Mouse (Mus musculus) gastrocnemius, adult 2 months (tissue): ENCODE measurements around the gene Fgd4. TPM values are rescaled to one million over a fixed set of nuclear protein-coding genes. Genes with fewer than 3 reads are reported as not detected.
"Not testable (repeated sequence)": the region's sequence is repeated elsewhere in the genome, so short reads cannot be mapped to it uniquely, and the experiment has no call there.

ENCODE experiments used
- DNase-seq: peaks from one replicate; pipeline ENCODE4 v3.0.0; 2022
- H3K27ac ChIP-seq: fragments of 200-600 bp; 2 replicates; pipeline ENCODE4 v1.8.1; 2022; ENCODE audit warnings: mild to moderate bottlenecking
- H3K4me3 ChIP-seq: fragments of 200-600 bp; 2 replicates; pipeline ENCODE4 v1.8.1; 2022; ENCODE audit warnings: mild to moderate bottlenecking, moderate library complexity
- CTCF ChIP-seq: fragments of 200-600 bp; IDR thresholded peaks from 2 replicates; pipeline ENCODE4 v1.8.1; 2022; ENCODE audit warnings: antibody characterized with exemption, mild to moderate bottlenecking, moderate library complexity
- intact Hi-C: fragments of 180-260 bp; cut with DNase I; formaldehyde crosslinking; loops from one replicate; pipeline ENCODE4 v1.15.1; 2025
- total RNA-seq, 2 experiments: library from RNA; stranded (reverse); gene quantifications; 2 replicates each; pipeline ENCODE4 v1.2.3; 2021

Gene Fgd4
- total RNA-seq, 2 experiments from 2014 or later, result 20.4 to 28.3 TPM

GRCm38 (mm10) chr16:16565786-16566185 lies 34.6 kb downstream of the Fgd4 start:
- TF ChIP-seq CTCF, result no peak
- Histone ChIP-seq H3K4me3 (no peak overlapping the region), H3K27ac (peak overlapping the region; percentile 16; the same call in 1 of the 2 replicates)
- no peak for DNase-seq
- intact Hi-C loops, result no loop called here

- no peak overlapping the region for H3K27ac ChIP-seq
- no peak overlapping the region for H3K4me3 ChIP-seq
- TF ChIP-seq CTCF, result no peak
- intact Hi-C loops, result no loop called here
- DNase-seq, result no peak
Measured at GRCm38 (mm10) chr16:16560718-16561117, 39.6 kb downstream of the Fgd4 start.

- H3K4me3 ChIP-seq, result peak overlapping the region; percentile 54
- intact Hi-C loops, result no loop called here
- peak; percentile 45 for DNase-seq
- peak overlapping the region; percentile 28; the same call in 1 of the 2 replicates for H3K27ac ChIP-seq
- TF ChIP-seq CTCF, result no peak
Measured at GRCm38 (mm10) chr16:16559878-16560531, 40.3 kb downstream of the Fgd4 start.

- Histone ChIP-seq H3K4me3 (peak overlapping the region; percentile 54), H3K27ac (peak overlapping the region; percentile 28; the same call in 1 of the 2 replicates)
- intact Hi-C loops, result no loop called here
- TF ChIP-seq CTCF, result no peak
- no peak for DNase-seq
Measured at GRCm38 (mm10) chr16:16559016-16559877, 41.1 kb downstream of the Fgd4 start.

GRCm38 (mm10) chr16:16557738-16558137 lies 42.6 kb downstream of the Fgd4 start:
- no peak overlapping the region for H3K27ac ChIP-seq
- no peak overlapping the region for H3K4me3 ChIP-seq
- DNase-seq, result no peak
- no peak for TF ChIP-seq CTCF
- intact Hi-C loops, result no loop called here

- Histone ChIP-seq H3K4me3 (no peak overlapping the region), H3K27ac (peak overlapping the region; percentile 31; the same call in 1 of the 2 replicates)
- intact Hi-C loops, result no loop called here
- no peak for TF ChIP-seq CTCF
- DNase-seq, result no peak
Measured at GRCm38 (mm10) chr16:16554098-16554497, 46.3 kb downstream of the Fgd4 start.

GRCm38 (mm10) chr16:16552197-16552596 lies 48.2 kb downstream of the Fgd4 start:
- no peak for DNase-seq
- intact Hi-C loops, result no loop called here
- no peak overlapping the region for H3K4me3 ChIP-seq
- no peak for TF ChIP-seq CTCF
- no peak overlapping the region for H3K27ac ChIP-seq

- TF ChIP-seq CTCF, result no peak
- Histone ChIP-seq H3K27ac (peak overlapping the region; percentile 60; the same call in 1 of the 2 replicates), H3K4me3 (no peak overlapping the region)
- intact Hi-C loops, result no loop called here
- DNase-seq, result no peak
Measured at GRCm38 (mm10) chr16:16549105-16549504, 51.2 kb downstream of the Fgd4 start.

GRCm38 (mm10) chr16:16546657-16547056 lies 53.7 kb downstream of the Fgd4 start:
- TF ChIP-seq CTCF, result no peak
- DNase-seq, result no peak
- H3K27ac ChIP-seq, result no peak overlapping the region
- intact Hi-C loops, result no loop called here
- no peak overlapping the region for H3K4me3 ChIP-seq

GRCm38 (mm10) chr16:16542956-16543441 lies 57.4 kb downstream of the Fgd4 start:
- DNase-seq, result peak; percentile 28
- Histone ChIP-seq H3K4me3 (no peak overlapping the region), H3K27ac (peak overlapping the region; percentile 28; the same call in 1 of the 2 replicates)
- intact Hi-C loops, result no loop called here
- no peak for TF ChIP-seq CTCF

- intact Hi-C loops, DNase-seq, H3K4me3 ChIP-seq, H3K27ac ChIP-seq: not testable (repeated sequence)
Measured at GRCm38 (mm10) chr16:16539396-16539795, 61.0 kb downstream of the Fgd4 start.

- H3K4me3 ChIP-seq, result no peak overlapping the region
- H3K27ac ChIP-seq, result no peak overlapping the region
- TF ChIP-seq CTCF, result no peak
- no peak for DNase-seq
- intact Hi-C loops, result no loop called here
Measured at GRCm38 (mm10) chr16:16535232-16535631, 65.1 kb downstream of the Fgd4 start.

- no peak for TF ChIP-seq CTCF
- intact Hi-C loops, result no loop called here
- Histone ChIP-seq H3K4me3 (no peak overlapping the region), H3K27ac (0 out of 2 replicates have a peak overlapping the region, but pooled peaks have one; percentile 32)
- no peak for DNase-seq
Measured at GRCm38 (mm10) chr16:16528014-16528413, 72.3 kb downstream of the Fgd4 start.
